Mouse (Mus musculus): ENCODE results near the gene Zfp758.
"Not testable (repeated sequence)": the region's sequence is repeated elsewhere in the genome, so short reads cannot be mapped to it uniquely, and the experiment has no call there.

Zfp758 gene

GRCm38 (mm10) chr17:22361101-22361781 lies at the start of gene Zfp758, which contains the start of gene Zfp944:
Gene Zfp758, plus strand, starts transcription at chr17:22361453.
Gene Zfp944, minus strand, starts transcription at chr17:22361400.
- peak; percentile 56 for DNase-seq

DNA sequence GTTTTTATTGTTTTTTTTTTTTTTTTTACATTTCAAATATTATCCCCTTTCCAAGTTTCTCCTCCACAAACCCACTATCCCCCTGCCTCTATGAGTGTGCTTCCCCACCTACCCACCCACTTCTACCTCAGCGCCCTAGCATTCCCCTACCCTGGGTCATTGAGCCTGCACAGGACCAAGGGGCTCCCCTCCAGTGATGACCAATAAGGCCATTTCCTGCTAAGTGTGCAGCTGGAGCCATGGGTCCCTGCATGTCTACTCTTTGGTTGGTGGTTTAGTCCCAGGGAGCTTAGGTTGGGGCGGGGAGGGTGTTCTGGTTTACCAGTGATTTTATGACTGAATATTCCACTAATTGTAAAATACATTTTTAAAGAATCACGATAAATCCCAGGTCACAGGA lies 47.0 kb upstream of the Zfp758 start:
- peak; percentile 30 for DNase-seq

DNA sequence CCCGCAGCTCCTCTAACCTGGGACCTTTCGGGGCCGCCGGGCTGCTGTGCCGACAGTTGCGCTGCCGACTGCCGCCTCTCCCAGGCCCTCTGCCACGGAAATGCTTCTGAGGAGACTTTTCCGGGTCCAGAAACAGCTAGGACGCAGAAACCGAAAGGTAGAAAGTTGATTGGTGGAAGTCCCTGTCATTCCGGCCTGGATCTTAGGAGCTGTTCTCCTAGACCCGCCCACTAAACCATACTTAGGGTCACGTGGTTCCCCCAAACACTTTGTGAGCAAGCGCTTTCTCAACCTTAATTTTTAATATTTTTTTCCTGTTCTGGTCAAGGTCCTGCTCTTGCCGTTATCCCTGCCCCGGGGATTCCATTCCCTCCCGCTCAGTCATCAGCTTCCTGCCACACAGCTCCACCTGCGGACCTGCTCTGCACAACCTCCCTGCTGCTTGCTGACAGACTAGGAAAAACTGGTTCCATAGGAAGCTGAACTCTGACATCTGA lies 46.5 kb upstream of the Zfp758 start, which contains the start of gene CT030661.1:
TSS of gene CT030661.1 (minus strand) at position 108 of the 497 bp plus-strand sequence.
- peak; percentile 94 for DNase-seq

DNA sequence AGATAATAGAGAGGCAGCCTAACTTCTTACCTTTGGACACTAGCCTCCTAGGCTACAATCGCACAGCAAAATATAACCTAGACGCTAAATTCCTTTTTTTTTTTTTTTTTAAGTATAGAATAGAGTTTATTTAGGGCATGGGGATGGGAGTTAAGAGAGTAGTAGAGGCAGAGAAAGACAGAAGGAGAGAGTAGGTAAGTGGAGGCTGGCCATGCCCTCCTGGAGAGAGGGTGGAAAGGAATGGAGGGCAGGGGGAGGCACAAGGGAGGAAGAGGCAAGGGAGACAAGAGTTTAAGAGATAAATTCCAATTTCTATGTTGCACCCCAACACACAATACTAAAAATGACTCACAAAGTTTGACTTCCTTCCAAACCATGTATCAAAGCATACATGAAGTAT lies 46.0 kb upstream of the Zfp758 start:
- DNase-seq, result not testable (repeated sequence)

- no peak for DNase-seq
Measured at GRCm38 (mm10) chr17:22352794-22353193, 8.5 kb upstream of the Zfp758 start.

- no peak for DNase-seq
Measured at GRCm38 (mm10) chr17:22360572-22360971, 681 bp upstream of the Zfp758 start.

- no peak for DNase-seq
Measured at GRCm38 (mm10) chr17:22363895-22364294, 2.6 kb downstream of the Zfp758 start.

GRCm38 (mm10) chr17:22410756-22411155 lies 49.5 kb downstream of the Zfp758 start:
- no peak for DNase-seq

GRCm38 (mm10) chr17:22417510-22417909 lies 56.3 kb downstream of the Zfp758 start:
- DNase-seq, result peak; percentile 27

DNA sequence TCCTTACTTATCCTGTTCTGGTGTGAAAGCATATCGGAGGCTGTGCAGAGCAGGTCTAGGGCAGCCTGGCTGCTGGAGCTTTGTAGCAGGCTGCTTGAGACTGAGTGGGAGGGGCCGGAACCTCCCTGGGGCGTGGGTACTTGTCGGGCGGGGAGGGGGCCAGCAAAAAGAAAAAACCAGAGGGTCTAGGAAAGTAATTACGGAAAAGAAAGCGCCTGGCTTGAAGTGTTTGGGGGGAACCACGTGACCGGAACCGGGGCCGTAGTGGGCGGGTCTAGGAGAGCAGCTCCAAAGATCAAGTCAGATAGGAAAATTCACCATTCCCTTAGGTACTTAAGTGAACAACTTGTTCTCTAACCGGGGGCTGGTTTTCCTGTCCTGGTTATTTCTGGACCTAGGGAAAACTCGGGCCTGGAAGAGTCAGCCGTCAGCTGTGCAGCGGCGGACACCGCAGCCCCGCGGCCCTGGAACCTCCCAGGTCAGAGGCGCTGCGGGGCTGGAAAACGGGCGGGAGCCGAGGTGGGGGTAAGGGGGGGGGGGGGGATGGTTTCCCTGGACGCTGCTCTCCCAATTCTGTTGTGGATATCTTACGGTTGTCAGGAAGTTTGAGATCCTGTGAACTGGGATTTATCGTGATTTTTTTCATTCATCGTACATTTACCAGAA lies 62.8 kb downstream of the Zfp758 start, which contains the start of gene Zfp946:
TSS of gene Zfp946 (plus strand) at position 271 of the 666 bp plus-strand sequence.
- DNase-seq, result peak; percentile 83

GRCm38 (mm10) chr17:22424636-22425354 lies 63.5 kb downstream of the Zfp758 start:
- peak; percentile 32 for DNase-seq
